In the genomic region with DNA sequence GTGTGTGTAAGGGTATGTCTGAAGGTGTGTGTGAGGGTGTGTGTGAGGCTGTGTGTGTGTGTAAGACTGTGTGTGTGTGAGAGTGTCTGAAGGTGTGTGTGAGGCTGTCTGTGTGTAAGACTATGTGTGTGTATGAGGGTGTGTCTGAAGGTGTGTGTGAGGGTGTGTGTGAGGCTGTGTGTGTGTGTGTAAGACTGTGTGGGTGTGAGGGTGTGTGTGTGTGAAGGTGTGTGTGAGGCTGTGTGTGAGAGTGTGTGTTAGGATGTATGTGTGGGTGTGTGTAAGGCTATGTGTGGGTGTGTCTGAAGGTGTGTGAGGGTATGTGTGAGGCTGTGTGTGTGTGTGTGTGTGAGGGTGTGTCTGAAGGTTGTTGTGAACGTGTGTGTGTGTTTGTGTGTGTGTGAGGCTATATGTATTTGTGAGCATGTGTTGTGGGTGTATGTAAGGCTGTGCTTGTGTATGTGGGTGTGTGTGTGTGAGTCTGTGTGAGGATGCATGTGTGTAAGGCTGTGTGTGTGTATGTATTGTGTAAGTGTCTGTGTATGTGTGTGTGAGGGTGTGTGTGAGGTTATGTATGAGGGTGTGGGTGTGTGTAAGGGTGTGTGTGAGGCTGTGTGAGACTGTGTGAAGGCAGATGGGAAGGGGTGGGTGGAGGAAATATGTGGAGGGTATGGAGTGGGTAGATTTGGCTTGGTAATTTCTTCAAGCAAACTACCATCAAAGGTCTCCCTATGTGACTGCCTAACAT, we compare ENCODE assay signal across 15 mouse cellular contexts.
DNase-seq lines count a peak whose midpoint lies in the region; ATAC-seq lines count a peak whose summit lies in the region.
"Had no signal": no experiment of that assay in that cellular context is flagged by ENCODE, and none has a peak within 500 bp of the region (broad histone marks: within the 10 kb centered on the region; RNA-seq: fewer than 3 reads in every experiment).

No protein-coding gene starts in this region.

- DNase-seq in liver, embryonic 11.5 days (ENCODE audit: low spot score): no peak
- DNase-seq in frontal cortex, postnatal 10 days (ENCODE audit: low spot score in 2 of 2): no peak
- no peak for DNase-seq in gastrocnemius, postnatal 10 days
- DNase-seq: adrenal gland, postnatal 14 days; cerebellum, adult 8-10 months; heart, postnatal 36 days; kidney, postnatal 36 days; lung, postnatal 14 days had no signal

- no peaks in the 10 kb centered on the region for H3K36me3 ChIP-seq in forebrain, embryonic 12.5 days (replicated peaks)
- no peaks in the 10 kb centered on the region for H3K36me3 ChIP-seq in forebrain, embryonic 15.5 days
- H3K36me3 ChIP-seq in liver, embryonic 11.5 days (ENCODE audit: control insufficient read depth, insufficient read depth, low read length): no peaks in the 10 kb centered on the region
- H3K36me3 ChIP-seq in liver, embryonic 12.5 days: no peaks in the 10 kb centered on the region
- H3K36me3 ChIP-seq in midbrain, embryonic 15.5 days (replicated peaks): no peaks in the 10 kb centered on the region

- no peaks in the 10 kb centered on the region for H3K4me1 ChIP-seq in forebrain, embryonic 12.5 days
- H3K4me1 ChIP-seq in forebrain, embryonic 15.5 days: no peaks in the 10 kb centered on the region
- H3K4me1 ChIP-seq in liver, embryonic 11.5 days (replicated peaks; ENCODE audit: control insufficient read depth, insufficient read depth, low read length): no peaks in the 10 kb centered on the region
- H3K4me1 ChIP-seq in liver, embryonic 12.5 days: no peaks in the 10 kb centered on the region
- no peaks in the 10 kb centered on the region for H3K4me1 ChIP-seq in midbrain, embryonic 15.5 days

- no peak overlapping the region for H3K4me3 ChIP-seq in forebrain, embryonic 12.5 days (replicated peaks)
- no peak overlapping the region for H3K4me3 ChIP-seq in forebrain, embryonic 15.5 days
- no peak overlapping the region for H3K4me3 ChIP-seq in liver, embryonic 11.5 days (ENCODE audit: low read depth, low read length)
- H3K4me3 ChIP-seq in liver, embryonic 12.5 days: no peak overlapping the region
- no peak overlapping the region for H3K4me3 ChIP-seq in midbrain, embryonic 15.5 days

- ATAC-seq in forebrain, embryonic 12.5 days (ENCODE audit: low FRiP score): 0 out of 2 replicates have a peak, but pooled peaks have one; percentile 53
- ATAC-seq in forebrain, embryonic 15.5 days (replicated peaks): no peak
- ATAC-seq in liver, embryonic 11.5 days (replicated peaks; ENCODE audit: low FRiP score): peak; percentile 15; the same call in 1 of the 2 replicates
- no peak for ATAC-seq in liver, embryonic 12.5 days
- peak; percentile 25; the same call in 1 of the 2 replicates for ATAC-seq in erythroid progenitor cell, adult 5-6 weeks (replicated peaks; ENCODE audit: low FRiP score, poor library complexity, severe bottlenecking)
- ATAC-seq in midbrain, embryonic 15.5 days (replicated peaks): 0 out of 2 replicates have a peak, but pooled peaks have one; percentile 20
- ATAC-seq: intestine, postnatal 0 days had no signal

- 71% methylated on average over 1 of the region's 1 CpGs for WGBS in forebrain, embryonic 12.5 days
- 55% methylated on average over 1 of the region's 1 CpGs for WGBS in forebrain, embryonic 15.5 days
- 59% methylated on average over 1 of the region's 1 CpGs for WGBS in liver, embryonic 11.5 days
- WGBS in liver, embryonic 12.5 days (ENCODE audit: insufficient replicate concordance): 8% methylated on average over 1 of the region's 1 CpGs
- WGBS in midbrain, embryonic 15.5 days: 80% methylated on average over 1 of the region's 1 CpGs

- no peak overlapping the region for H3K4me2 ChIP-seq in forebrain, embryonic 12.5 days
- H3K4me2 ChIP-seq in forebrain, embryonic 15.5 days (replicated peaks): no peak overlapping the region
- H3K4me2 ChIP-seq in liver, embryonic 11.5 days: no peak overlapping the region
- no peak overlapping the region for H3K4me2 ChIP-seq in liver, embryonic 12.5 days
- H3K4me2 ChIP-seq in midbrain, embryonic 15.5 days: no peak overlapping the region

- H3K27me3 ChIP-seq in forebrain, embryonic 12.5 days: no peaks in the 10 kb centered on the region
- no peaks in the 10 kb centered on the region for H3K27me3 ChIP-seq in forebrain, embryonic 15.5 days
- no peaks in the 10 kb centered on the region for H3K27me3 ChIP-seq in liver, embryonic 11.5 days (replicated peaks; ENCODE audit: control insufficient read depth, insufficient read depth, low read length)
- no peaks in the 10 kb centered on the region for H3K27me3 ChIP-seq in liver, embryonic 12.5 days (replicated peaks)
- H3K27me3 ChIP-seq in midbrain, embryonic 15.5 days (replicated peaks): no peaks in the 10 kb centered on the region

- H3K9ac ChIP-seq in forebrain, embryonic 12.5 days: peak overlapping the region; percentile 25; the same call in 1 of the 2 replicates
- H3K9ac ChIP-seq in forebrain, embryonic 15.5 days (replicated peaks): no peak overlapping the region
- H3K9ac ChIP-seq in liver, embryonic 11.5 days (ENCODE audit: low read depth, low read length): no peak overlapping the region
- H3K9ac ChIP-seq in liver, embryonic 12.5 days: no peak overlapping the region
- H3K9ac ChIP-seq in midbrain, embryonic 15.5 days: no peak overlapping the region
- H3K9ac ChIP-seq: liver, embryonic 14.5 days had no signal

- H3K9me3 ChIP-seq in forebrain, embryonic 12.5 days: no peaks in the 10 kb centered on the region
- H3K9me3 ChIP-seq in forebrain, embryonic 15.5 days: no peaks in the 10 kb centered on the region
- no peaks in the 10 kb centered on the region for H3K9me3 ChIP-seq in liver, embryonic 11.5 days (ENCODE audit: control insufficient read depth, low read length)
- no peaks in the 10 kb centered on the region for H3K9me3 ChIP-seq in liver, embryonic 12.5 days (replicated peaks)
- no peaks in the 10 kb centered on the region for H3K9me3 ChIP-seq in midbrain, embryonic 15.5 days

- no peak overlapping the region for H3K27ac ChIP-seq in forebrain, embryonic 12.5 days
- no peak overlapping the region for H3K27ac ChIP-seq in forebrain, embryonic 15.5 days (replicated peaks)
- no peak overlapping the region for H3K27ac ChIP-seq in liver, embryonic 11.5 days (ENCODE audit: low read depth, low read length)
- H3K27ac ChIP-seq in liver, embryonic 12.5 days: no peak overlapping the region
- H3K27ac ChIP-seq in midbrain, embryonic 15.5 days: no peak overlapping the region
- H3K27ac ChIP-seq: liver, embryonic 14.5 days had no signal

Comparison
In these comparisons a context has a peak if more than half of its experiments do, and no peak if none do; other contexts are left out.
1. ATAC-seq: peak in forebrain, embryonic 12.5 days (single experiment), liver, embryonic 11.5 days (single experiment), erythroid progenitor cell, adult 5-6 weeks (single experiment) and midbrain, embryonic 15.5 days (single experiment); none in forebrain, embryonic 15.5 days (single experiment) and liver, embryonic 12.5 days (single experiment).